Mouse (Mus musculus) cerebellum, adult 18-20 months (tissue): ENCODE measurements around the gene Sds.

Experiments used
- DNase-seq, 2 experiments: peaks; one replicate each; pipeline ENCODE4 v3.0.0; 2021

Gene Sds

DNA sequence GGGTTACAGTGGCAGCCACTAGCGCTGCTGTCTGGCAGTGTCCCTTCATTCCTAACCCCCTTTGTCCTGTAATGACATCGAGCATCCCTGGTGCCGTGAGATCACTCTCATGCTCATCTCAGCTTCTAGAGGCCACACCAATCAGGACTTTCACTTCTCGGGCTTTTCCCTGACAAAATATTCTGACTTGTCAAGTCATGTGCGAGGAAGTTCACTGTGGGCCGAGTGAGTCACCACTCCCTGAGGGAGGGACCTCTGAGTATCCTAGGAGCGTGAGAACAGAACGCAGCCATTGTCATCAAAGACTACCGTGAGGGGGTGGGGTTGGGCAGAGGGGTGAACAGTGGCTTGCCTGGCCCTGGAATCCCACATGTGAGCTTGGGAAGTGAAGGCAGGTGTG is 41.2 kb downstream of the Sds start:
- no peak for DNase-seq

DNA sequence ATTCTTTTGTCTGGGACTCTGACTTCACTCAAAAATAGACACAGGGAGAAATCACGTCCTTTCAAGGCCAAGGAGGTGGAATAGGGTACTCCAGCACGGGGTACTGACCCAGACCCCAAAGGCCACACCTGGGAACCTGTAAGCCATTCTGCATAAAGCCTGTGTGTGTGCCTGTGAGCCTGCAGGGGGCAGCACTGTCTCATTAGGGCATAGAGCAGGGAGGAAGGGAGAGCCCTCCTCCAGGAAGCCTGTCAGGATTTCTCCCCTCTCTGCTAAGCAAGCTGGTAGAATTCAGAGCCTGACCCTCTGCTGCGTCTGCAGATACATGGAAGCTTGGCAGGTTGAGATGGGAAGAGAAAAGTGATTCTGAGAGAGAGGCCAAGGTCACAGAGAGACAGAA is 46.3 kb downstream of the Sds start:
- peak in 1 of 2 experiments; percentile 52 for DNase-seq

DNA sequence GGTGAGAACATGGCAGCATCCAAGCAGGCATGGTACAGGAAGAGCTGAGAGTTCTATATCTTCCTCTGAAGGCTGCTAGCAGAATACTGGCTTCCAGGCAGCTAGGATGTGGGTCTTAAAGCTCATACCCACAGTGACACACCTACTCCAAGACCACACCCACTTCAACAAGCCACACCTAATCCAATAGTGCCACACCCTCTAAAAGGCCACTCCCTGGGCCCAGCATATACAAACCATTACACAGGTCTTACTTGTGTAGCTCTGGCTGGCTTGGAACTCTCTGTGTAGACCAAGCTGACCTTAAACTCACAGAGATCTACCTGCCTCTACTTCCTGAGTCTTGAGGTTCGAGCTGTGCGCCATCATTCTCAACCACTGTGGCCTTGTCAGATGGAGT is 48.4 kb downstream of the Sds start:
- DNase-seq: no peak

DNA sequence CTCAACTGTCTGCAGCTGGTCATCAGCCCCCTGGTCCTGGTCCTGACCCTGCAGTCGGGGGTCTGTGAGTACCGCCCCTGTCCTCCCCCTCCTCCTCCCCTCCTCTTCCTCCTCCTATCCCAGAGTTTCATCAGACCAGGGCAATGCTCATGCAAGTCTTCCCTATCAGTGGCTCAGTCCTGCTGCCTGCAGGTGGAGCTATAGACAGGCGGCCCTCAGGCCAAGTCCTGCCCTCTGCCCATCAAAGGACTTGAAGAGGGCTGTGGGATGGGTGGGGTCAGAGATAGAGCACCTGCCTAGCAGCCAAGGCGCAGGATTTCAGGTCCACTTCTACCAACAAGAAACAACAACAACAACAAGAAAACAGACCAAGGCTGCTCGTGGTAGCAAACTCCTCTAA is 49.4 kb downstream of the Sds start:
- no peak for DNase-seq

DNA sequence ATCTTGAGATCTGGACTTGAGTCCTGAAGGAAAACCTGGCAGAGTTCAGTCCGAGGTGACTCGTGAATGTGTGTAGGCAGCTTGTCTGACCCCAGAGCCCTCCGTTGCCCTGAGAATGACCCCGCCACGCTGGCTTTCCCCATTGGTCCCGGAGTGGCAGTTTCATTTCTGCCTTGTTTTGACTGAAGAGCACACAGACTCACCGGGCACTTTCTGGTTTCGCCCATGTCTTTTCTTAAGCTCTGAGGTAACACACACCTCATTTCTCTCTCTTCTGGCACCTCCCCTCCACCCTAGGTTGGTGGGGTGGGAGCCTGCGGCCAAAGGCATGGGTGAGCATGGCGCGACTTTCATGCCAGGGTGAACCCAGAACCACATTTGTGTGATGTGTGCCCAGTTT is 50.0 kb downstream of the Sds start:
- DNase-seq: no peak

DNA sequence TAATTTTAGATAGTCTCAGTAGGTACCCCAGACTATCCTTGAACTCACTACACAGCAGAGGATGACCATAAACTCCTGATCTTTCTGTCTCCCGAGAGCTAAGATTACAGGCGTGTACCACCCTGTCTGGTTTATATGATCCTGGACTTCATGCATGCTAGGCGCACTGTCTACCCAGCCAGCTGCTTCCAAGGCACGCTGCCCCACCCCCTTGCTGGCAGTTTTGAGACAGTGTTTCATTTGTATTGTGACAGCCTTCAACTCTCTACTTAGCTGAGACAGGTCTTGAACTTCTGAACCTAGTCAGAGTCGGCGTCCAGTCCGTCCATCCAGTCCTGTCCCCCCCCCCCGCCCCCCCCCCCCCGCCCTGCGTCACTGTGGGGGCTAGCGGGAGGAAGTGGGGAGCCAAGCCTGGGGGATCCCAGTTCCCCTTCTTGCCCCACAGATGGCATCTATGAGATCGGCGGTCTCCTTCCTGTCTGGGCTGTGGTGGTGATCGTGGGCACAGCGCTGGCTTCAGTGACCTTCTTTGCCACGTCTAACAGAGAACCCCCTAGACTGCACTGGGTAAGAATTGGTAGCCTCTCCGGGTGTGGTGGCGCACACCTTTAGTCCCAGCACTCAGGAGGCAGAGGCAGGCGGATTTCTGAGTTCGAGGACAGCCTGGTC is 51.1 kb downstream of the Sds start:
- no peak for DNase-seq

DNA sequence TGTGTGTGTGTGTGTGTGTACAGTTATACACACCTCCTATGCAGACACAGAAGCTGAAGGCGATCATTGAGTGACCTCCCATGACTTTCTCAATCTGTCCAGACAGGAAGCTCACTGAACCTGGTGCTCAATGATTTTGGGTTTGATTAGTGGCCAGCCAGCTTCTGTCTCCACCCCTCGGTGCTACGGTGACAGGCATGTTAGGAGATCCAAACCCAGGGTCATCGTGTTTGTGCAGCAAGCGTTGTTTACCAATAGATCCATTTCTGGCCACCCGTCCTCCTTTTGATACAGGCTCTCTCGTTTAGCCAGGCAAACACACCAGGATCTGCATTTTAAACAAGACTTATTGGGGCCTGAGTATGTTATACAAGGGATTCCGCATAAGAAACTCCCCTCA is 55.3 kb downstream of the Sds start:
- no peak for DNase-seq
